Mouse (Mus musculus): Measurements from ENCODE around the gene Noa1.

DNA sequence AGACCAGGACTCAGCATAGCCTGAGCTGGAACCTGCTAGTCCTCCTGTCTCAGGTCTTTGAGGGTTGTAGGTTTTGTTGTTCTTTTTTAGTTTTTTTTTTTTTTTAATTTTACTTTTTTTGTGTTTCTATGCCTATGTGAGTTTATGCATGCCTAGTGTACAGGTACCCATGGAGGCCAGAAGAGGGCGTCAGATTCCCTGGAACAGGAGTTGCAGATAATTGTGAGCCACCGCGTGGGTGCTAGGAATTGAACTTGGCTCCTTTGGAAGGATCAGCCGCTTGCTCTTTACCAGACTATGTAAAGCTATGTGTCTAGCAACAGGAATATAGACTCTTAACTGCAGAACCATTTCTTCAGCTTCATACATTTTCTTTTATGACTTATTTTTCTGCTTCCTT is 4.3 kb upstream of the Noa1 start:
- TF ChIP-seq POLR2A (IDR thresholded peaks at IDR 0.05; ENCODE audit: borderline replicate concordance, insufficient read depth, low read length) (no peak), CTCF (IDR thresholded peaks at IDR 0.05; ENCODE audit: borderline replicate concordance, insufficient read depth, low read depth, low read length) (no peak)

All from cerebellum, adult 2 months (tissue).